Mouse (Mus musculus) embryo, embryonic 11 days (tissue): ENCODE measurements at regions not wholly inside any gene's neighbourhood (a gene's known extent, or its start where the extent isn't known, plus 50 kb on each side); places are given as distances from the start of the nearest gene placed in this dataset.

Source experiments
- DNase-seq: peaks from one replicate; pipeline ENCODE4 v3.0.0-alpha.2; 2015

DNA sequence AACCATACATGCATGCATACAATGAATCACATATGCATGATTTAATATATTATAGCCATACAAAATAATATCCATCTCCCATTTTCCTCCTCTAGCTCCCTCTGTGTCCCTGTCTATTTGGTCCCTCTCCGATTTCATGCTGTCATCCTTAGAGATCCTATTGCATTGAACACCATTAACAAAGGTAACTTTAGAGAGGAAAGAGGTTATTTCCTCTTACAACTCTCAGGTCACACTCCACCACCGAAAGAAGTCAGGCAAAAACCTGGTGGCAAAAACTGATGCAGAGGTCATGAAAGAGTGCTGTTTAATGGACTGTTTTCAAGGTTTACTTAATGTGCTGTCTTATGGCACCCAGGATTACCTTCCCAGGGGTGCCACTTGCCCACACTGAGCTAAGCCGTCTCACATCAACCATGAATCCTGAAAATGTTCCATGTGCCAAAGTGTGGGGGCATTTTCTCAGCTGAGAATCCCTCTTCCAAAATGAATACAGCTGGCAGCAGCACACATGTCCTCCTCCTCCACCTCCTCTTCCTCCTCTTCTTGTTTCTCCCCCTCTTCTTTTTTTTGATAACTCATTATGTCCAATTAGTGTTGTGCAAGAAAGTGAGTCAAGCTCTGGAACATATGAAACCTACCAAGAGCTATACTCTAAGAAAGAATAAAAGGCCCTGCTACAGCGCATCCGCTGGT lies 212.4 kb downstream of the Efhb start:
- DNase-seq, result no peak

DNA sequence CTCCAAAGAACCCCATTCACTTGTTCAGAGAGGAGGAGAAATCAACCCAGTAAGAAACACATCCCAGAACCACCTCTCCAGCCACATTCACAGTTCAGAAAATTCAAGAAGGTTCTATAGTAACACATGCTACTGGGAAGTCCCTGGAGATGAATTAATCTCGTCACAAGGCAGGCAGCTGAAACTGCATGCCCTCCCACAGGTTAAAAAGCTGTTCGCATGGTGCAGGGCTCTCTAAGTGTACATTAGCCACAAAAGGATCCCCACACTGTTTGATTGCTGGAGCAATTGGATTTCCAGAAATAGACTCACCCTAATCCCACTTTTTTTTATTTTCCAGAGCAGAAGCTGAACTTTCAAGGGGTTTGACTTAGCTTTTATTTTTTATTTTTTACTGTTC lies 214.6 kb downstream of the Efhb start:
- DNase-seq, result no peak

DNA sequence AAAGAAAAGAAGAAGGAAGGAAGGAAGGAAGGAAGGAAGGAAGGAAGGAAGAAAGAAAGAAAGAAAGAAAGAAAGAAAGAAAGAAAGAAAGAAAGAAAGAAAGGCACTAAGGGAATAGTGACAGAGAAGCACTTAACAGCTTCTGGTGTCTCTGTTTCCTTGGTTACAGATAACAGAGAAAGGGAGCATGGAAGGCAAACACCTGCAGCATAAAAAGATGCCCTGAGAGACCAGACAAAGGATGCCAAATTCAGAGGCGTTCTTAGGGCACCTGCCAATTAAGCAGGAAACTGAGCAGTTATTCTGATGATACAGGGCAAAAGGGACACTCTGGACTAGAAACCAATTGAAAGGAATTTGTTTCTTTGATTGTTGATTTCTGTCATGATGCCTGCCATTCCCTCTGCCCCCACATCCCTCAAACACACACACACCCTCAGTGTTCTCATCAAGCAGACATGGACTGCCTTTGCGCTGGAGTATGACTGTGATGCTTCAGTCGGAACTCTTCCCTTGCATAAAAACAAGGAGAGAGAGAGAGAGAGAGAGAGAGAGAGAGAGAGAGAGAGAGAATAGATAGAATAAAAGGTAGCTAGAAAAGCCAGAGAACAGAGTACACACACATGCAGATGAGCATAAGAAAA lies 215.4 kb downstream of the Efhb start:
- DNase-seq, result no peak

DNA sequence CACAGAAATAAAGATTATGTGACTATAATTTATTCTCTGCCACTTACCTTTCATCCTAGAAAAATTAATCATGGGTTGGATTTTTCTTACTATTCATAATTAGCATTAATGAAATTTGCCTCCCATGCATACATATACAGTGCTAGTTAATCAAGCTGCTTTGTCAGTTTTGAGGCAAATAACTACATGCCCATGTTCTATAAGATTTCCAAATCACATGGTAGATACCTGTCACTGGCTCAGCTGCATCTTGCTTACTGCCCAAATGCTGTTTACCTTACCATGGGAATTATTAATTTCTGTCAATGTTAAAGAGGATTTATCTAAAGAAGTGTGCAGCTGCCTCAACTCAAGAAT lies 252.7 kb downstream of the Efhb start:
- no peak for DNase-seq

DNA sequence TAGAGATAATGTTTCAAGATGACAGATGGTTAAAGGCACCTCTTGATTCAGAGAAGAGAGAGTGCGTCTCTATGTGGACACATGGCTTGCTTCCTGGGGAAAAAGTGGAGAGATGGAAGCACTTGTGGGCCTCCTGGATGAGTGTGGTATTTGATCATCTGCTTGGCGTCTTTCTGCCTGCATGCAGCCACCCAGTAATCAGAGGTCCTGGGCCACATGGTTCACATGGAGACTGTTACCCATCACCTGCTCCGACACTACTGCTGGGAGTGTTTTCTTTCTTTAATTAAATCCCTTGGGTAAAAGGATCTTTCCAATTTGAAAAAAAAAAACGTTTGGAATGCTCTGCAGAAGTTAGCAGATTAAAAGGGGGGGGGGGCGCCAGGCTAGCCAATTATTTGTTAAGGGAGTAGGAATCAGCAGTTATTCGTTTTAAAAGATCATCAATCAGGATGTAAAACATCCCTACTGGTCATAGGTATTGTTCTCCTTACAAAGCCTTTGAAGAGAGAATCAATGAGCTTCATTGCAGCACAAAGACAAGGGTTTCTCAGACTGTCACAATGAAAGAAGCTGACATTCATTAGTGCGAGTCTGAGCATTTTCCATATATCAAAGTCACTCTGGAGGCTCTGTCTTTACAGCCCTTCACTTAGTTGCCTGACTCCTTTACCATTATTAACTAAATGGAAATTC lies 253.3 kb downstream of the Efhb start:
- DNase-seq, result peak; percentile 12
